Mouse (Mus musculus) ES-CJ7 (cell line): ENCODE results near the gene Olfr70.
A peak's percentile ranks its signal among the peaks of the same experiment; 100 is the strongest.

Source experiments
- DNase-seq: peaks from one replicate; pipeline ENCODE4 v3.0.0; 2011; ENCODE audit warnings: low read depth, low spot score

Olfr70 gene

DNA sequence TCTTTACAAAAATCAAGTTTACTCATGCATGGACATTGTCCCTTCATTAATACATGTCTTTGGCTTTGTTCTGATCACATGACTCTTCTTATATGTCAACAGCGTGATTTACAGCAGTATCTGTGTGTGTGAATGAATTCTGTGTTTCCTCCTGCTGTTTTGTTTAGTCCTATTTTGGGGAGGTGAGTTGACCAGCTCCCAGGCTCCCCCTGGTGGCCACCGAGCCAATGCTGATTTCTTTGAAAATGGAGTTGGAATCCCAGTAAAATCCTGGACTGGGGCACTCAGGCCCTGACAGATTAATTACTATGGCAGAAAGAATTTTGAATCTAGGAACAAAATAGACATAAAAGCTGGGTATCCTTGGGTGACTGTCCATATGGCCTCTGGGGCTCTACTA lies 11.2 kb upstream of the Olfr70 start:
- peak; percentile 41 for DNase-seq

DNA sequence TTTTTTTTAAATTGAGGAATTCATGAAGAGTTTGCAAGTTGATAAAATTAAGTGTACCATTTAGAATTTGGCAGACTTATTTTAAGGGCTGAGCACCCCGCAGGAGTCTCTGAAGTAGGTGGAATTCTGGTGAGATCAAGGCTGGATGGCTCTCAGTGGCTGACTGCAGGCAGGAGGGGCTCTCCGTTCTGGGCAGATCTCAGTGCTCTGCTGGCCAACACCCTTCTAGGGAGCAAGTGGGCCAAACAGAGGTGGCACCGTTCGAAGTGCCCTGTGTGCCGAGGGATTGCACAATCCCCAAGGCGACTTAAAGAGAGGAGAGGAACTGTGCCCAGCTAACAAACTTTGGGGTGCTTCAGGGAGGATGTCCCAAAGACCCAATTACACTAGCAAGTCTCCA lies 9.3 kb upstream of the Olfr70 start, which contains the start of gene Olfr71:
Gene Olfr71, minus strand, starts transcription at position 387 of the 400 bp plus-strand sequence.
- DNase-seq = no peak

DNA sequence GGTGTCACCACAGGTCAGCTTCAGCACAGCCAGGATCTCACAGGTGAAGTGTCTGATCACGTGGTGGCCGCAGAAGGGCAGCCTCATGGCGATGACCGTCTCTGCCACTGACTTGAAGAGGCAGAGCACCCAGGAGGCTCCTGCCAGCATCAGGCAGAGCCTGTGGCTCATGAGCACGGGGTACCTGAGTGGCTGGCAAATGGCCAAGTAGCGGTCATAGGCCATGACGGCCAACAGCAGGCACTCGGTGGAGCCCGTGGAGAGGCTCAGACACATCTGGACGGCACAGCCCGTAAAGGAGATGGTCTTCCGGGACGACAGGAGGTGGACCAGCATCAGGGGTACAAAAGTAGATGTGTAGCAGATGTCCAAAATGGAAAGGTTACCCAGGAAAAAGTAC lies 5.4 kb upstream of the Olfr70 start:
- DNase-seq = no peak

DNA sequence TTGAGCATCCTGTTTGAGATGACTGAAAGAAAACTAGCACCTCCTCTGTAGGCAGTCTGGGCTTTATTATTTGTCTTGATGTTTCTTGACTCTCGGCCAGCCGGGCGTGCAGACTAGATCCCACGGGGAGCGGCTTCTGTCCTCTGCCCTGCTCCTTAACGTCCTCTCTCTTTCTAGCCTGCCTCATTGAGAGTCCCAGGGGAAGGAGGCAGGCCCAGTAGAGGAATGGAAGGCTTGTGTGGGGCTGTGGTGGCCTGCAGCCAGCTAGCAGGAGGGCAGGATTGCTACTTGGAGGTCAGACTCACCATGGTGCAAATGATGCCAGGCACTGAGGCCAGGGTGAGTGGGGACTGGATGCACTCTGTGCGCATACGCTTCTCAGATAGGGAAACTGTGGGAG lies 3.2 kb upstream of the Olfr70 start:
- no peak for DNase-seq

DNA sequence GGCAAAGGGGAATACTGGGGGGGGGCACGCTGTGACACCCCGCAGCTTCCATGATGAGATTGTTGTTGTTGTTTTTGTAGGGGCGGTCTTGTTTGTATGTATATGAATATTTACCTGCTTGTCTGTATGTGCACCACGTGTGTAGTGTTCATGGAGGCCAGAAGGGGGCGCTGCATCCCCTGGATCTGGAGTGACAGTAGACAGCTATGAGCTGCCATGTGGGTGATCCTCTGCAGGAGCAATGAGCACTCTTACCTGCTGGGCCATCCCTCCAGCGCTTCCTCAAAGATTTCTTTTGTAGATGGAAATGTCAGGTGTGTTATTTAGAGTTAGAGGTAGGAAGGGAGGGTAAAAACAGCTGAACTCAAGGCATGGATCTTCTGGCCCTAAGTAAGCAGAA lies 2.8 kb upstream of the Olfr70 start:
- peak; percentile 65 for DNase-seq

DNA sequence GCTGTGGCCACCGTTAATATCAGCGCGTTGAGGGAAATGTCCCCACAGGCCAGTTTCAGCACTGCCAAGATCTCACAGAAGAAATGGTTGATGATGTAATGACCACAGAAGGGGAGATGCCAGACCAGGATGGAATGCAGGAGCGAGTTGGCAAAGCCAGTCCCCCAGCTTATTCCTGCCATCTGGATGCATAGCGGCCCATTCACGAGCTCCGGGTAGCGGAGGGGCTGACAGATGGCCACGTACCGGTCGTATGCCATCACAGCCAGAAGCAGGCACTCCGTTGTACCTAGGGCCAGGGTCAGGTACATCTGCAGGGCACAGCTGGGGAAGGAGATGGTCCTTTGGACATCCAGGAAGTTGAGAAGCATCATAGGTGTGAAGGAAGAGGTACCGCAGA lies 4.0 kb downstream of the Olfr70 start:
- no peak for DNase-seq

DNA sequence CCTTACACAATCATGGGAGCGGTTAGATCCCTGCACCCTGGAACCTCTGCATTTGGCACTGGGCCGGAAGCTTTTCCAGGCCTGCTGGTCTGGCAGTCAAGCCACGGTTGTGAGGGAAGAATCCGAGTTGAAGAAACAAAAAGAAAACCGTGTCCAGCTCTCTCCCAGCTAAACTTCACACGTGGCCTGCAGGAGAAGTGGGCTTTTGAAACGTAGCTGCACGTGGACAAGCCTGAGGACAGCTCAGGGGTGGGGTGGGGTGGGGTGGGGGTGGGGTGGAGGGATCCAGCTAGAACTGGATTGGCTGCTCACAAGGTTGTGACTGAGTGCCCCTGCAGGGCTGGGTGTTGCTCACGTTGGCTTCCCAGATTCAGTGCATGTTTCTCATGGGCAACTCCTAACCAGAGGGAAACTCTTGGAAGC lies 5.3 kb downstream of the Olfr70 start:
- peak; percentile 43 for DNase-seq

DNA sequence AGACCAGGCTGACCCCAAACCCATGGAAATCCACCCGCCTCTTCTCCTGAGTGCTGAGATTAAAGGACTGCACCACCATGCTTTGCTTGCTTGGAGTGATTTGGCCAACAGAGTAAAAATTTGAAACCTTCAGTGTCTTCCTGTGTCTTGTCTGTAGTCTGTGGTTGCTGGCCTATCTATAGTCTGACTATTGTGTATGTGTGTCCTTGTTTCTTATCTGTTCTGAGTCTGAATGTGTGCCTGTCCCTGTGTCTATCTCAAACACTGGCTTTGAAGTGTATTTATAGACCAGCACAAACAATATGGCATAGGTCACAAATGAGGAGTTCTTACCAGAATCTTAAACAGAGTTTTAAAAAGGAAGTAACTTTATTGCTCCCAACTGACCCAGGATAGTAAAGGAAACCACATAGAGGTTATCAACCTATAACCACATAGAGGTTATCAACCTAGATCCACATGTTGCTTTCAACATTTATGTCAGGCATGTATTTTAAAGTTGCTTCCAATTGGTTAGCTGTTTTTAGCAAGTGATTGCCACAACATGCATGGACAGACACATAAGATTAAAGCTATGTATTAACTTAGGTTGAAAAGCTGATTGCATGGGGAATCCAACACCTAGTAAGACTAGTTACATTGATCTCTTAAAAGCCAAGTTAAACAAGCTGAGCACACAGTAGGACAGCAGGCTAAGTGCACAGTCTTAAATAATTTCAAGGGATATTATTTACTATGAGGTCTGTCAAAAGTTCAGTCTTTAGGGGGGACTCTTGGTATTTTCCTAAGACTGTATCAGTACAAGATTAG lies 6.0 kb downstream of the Olfr70 start:
- DNase-seq = no peak

DNA sequence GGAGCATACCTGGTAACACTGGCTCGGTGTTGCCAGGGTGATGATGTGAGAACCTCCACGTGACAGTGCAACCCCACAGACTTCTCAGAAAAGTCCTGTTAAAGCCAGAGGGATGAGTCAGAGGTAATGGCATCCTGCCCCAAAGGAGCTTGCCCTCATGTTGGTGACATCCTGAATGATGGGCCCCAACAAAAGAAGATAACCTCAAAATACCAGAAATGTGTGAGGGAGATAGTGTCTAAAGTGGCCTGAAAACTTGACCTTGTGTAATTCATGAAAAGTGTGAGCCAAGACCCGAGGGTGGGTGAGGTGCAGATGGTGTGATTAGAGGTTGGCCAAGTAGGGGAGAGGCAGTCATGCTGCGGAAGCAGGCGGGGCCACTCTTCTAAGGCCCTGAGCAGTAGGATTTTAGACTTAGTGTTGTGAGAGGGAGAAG lies 6.8 kb downstream of the Olfr70 start:
- no peak for DNase-seq

DNA sequence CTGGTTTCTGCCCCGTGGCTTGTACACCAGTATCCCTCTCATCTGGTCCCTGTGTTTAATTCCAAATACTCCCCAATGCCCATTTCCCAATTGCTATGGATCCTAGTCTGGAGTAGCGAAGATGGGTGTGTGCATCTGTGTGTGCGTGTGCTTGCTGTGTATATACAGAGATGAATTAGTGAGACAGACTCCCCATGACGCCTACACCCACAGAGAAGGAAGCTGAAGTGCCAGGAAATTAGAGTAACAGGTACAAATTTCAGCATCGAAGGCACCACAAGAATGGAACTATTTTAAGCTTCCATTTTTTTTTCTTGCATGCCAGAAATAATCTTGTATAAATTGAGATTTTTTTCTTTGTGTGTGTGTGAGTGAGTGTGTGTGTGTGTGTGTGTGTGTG lies 9.6 kb downstream of the Olfr70 start:
- no peak for DNase-seq

DNA sequence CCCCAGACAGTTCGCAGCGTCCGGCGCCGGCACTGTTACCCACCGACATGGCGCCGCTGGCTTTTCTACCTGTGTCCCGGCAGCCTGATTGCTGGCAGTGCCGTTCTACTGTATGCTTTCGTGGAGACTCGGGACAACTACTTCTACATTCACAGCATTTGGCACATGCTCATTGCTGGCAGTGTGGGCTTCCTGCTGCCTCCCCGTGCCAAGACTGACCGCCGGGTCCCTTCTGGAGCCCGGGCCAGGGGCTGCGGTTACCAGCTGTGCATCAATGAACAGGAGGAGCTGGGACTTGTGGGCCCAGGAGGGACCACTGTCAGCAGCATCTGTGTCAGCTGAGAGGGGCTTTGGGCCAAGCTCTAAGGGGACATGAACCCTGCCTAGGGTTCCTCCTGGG lies 10.6 kb downstream of the Olfr70 start:
- no peak for DNase-seq

DNA sequence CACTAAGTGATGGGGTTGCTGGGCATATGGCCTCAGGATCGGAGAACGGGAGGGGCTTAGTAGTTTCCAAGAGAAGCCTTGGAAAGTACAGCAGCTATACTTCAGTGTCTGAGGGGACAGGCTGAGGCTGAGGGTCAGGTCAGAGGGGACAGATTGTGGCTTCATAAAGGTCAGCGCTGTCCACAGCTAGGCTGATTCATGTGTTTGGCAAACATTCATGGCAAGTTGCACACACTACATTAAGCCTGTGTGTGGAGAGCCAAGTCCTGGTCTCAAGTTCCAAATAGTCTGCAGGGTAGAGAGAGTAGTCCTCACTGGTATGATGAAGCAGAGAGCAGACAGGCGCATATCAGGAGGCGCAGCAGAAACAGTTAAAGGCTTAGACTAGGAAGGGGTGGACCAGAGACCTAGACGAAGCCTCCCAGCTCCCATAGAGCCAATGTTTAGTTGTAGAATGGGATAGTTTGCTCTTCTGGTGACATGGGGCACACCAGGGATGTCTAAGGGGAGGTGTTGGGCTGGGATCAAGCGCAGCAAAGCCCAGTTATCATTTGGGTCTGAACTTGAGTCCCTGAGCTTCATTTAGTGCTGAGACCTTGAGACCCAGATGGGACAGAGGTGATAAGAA lies 21.1 kb downstream of the Olfr70 start:
- no peak for DNase-seq

DNA sequence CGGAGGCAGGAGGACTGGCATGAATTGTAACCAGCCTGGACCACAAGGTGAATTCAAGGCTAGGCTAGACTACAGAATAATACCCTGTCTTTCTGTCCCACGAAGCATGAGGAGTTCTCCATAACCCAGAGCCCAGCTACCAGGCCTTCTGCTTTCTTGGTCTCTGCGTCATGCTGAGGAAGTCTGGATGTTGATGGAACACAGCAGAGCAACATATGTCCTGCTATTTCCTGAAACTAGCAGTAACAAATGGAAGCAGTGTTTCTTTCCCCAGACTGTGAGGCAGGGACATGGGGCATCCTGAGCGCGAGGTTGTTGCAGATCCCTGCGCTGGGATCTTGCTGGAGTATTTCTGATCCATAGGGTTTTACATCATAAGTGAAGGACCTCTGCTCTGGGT lies 22.1 kb downstream of the Olfr70 start:
- DNase-seq = no peak

DNA sequence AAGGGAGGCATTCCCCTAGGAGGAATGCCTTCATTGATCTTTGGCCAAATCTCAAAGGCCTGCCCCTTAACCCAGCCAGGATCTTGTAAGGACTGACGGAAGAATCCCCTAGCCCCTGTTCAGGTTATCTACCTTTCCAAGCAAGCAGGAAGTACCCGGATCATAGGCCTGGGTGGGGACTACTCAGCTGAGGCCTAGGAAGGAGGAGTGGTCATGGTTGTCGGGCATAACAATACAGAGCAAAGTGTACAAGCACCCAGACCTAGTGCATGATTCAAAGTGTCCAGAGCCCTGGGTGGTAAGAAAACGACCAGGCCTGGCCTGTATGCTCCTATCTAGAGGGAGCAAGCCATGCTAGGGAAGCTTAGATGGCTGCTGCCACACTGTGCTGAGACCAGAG lies 25.0 kb downstream of the Olfr70 start:
- peak; percentile 32 for DNase-seq

DNA sequence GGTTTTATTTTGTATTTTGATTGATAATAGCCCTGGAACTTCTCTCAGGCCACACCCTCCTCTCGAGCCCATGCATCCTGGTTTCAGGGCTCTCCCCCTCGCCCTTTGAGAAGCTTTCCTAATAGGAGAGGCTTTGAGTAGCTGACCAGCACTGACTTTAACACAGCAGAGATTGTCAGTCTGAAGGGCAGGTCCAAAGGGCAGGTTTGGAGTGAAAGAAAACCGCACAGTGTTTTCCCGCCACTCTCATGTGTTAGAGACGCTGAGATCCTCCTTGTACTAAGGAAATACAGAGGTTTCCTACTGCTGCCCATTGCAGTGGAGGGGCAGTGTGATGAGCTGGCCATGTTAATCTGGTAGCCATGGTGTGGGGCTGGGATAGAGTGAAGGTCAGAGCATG lies 25.6 kb downstream of the Olfr70 start:
- DNase-seq = no peak

DNA sequence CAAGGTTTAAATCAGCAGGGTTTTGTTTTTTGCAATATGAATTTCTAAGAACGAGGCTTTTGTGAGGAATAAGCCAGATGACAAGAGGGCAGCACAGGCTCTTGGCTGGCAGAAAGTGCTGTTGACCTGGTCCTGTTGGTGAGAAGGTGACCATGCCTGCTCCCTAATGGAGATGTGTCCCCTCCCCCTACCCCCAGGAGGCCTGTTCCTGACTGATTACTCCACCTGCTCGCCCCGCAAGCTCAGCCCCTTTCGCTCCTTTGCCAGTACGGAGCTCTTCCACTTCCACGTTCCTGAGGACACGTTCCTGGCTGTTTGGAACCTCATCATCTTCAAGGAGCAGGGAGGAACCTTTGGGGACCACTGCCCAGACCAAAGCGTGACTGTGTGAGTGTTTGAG lies 26.9 kb downstream of the Olfr70 start:
- DNase-seq = no peak

DNA sequence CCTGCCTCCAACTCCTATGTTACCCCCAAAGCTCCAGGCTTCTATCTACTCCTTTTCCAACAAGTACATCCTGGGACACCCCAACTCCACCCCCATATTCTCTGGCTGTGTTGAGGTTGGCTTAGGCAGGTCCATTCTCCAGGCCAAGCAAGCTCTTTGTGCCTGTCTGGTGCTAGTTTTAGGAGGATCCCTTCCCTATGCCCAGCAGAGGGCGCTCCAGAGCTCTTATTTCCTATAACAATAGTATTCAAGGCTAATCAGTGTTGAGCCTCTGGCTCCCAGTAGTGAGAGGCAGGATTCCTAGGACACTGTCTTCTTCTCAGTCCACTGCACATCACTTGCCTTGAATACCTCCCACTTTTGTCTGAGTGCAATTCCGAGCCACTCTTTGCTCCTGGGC lies 28.5 kb downstream of the Olfr70 start:
- DNase-seq = peak; percentile 88

DNA sequence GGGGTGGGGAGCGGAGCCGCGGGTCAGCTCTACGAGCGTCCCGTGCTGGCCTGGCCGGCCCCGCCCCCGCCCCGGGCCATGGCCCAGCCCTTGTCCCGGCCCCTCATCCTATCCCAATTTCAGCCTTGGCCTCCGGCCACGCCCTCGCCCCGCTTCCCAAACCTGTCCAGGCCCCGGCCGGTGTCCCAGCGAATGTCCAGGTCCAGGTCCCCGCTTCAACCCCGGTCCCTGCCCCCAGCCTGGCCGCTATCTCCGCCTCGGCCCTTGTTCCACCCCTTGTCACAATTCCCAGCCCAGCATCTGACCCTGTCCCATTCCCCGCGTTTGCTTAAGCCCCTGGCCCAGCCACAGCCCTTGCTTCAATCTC lies 31.2 kb downstream of the Olfr70 start:
- DNase-seq = peak; percentile 32

DNA sequence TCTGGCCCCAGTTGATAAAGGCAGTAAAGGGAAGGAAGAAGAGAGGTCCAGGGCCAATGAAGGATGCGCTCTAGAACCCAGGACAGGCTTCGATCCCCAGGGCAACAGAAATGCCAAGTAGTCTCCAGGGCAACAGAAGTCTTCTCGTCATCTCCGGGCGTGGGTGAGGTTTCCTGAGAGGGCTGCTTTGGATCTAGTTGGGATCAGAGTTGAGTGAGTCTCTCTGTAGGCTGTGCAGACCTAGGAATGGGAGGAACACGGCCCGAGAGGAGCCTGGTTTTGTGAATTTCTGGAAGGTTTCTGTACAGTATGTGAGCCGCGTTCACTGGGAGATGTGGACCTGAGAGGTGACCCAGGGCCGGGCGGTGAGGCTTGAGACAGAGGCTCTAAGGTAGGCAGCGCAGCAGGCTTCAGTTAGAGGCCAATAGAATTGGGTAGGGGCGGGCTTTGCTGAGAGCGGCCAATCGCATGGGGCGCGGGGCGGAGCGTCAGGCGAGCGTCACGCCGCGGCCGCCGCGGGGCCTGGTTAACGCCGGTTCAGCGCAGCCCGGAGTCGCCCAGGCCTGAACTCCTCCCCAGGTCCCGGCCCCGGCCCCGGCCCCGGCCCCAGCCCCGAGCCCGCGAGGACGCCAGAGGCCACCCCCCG lies 31.7 kb downstream of the Olfr70 start, which contains the start of the genes Tmem8b and Fam221b:
Gene Tmem8b, plus strand, starts transcription at position 190 of the 646 bp plus-strand sequence.
Gene Fam221b, minus strand, starts transcription at position 364 of the 646 bp plus-strand sequence.
- DNase-seq = peak; percentile 81

DNA sequence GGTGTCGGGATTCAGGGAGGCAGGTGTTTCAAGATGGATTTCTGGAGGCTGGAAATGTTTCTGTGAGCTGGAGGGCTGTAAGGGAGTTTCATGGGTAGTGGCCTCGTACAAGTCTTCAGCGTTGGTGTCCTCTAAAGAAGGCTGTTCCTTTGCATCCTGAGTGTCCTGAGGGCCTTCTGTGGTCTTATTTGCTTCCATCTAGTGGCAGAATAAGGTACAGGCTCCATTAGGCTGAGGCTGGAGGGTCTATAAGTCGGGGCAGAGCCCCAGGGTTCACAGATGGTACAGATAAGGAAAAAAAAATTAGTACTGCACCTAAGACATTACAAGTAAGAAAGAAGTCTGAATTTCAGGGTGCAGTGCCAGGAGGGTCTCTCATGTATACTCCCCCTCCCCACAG lies 34.2 kb downstream of the Olfr70 start:
- DNase-seq = peak; percentile 48

DNA sequence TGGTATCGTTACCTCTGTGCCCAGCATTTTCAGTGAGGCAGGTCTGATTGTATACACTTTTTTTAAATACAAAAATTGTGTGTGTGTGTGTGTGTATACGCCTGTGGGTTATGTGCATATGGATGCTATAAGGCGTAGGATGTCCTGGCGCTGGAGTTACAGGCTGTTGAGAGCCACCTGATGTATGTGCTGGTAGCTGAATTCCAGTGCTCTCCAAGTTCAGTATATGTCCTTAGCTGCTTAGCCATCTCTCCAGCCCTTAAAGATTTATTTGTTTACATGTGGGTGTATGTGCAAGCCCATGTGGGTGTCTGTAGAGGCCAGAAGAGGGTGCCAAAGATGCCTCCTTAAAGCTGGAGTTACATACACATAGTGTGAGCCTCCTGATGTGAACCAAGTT lies 43.5 kb downstream of the Olfr70 start:
- DNase-seq = peak; percentile 66

DNA sequence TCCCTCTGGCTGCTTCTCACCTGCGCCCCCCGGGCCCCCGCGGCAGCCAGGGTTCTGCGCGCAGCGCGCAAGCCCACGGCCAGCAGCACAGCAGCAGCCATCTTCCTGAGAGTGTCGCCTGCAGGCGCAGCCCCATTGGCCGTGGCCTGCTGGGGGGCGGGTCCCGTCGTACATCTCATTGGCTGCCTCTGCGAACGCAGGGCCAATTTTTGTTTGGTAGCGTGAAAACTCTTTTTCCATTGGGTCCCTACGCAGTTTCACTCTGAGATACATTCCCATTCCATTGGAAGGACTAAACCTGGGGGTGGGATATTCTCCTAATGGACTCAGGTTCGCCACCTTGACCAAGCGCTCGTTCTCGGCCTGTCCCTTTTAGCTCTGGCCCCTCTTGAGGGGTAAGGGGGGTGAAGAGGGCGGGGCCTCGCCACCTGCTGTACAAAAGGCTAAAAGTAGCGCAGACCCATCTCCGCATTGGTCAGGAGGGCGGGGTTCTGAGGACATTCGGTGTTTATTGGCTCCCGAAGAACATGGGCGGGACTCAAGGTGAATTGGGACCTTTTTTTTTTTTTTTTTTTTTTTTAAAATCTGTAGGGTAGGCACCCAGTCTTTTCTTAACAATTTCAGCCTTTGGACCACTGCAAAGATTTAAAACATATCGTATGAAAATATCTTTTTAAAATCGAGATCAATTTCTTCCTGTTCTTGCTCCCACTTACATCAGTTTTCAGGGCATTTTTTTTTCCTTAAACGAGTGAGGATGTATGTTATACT lies 44.1 kb downstream of the Olfr70 start, which contains the start of gene Hint2:
Gene Hint2, minus strand, starts transcription at position 128 of the 771 bp plus-strand sequence.
- DNase-seq = peak; percentile 99
